Mouse (Mus musculus) heart, postnatal 0 days (tissue): Measurements from ENCODE around the gene Grm8. TPM values are rescaled to one million over a fixed set of nuclear protein-coding genes. Genes with fewer than 3 reads are reported as not detected.

Source experiments
- ATAC-seq: fragments of 200-750 bp; cut with Nextera tagmentation; 2 replicates; pipeline ENCODE4 v1.8.0; 2017; ENCODE audit warnings: low read depth, moderate number of reproducible peaks, moderate library complexity; ENCODE audit not compliant: insufficient read depth
- DNase-seq: peaks from one replicate; pipeline ENCODE4 v3.0.0-alpha.2; 2016; ENCODE audit warnings: low spot score
- H3K27ac ChIP-seq: fragments of 300-500 bp; sonication (generic); 2 replicates; pipeline ENCODE4 v1.5.1; 2014; ENCODE audit warnings: low read depth, mild to moderate bottlenecking
- H3K27me3 ChIP-seq: fragments of 300-500 bp; sonication (generic); 2 replicates; pipeline ENCODE4 v1.6.1; 2014; ENCODE audit warnings: low read length, mixed read lengths; ENCODE audit not compliant: control insufficient read depth, insufficient read depth
- H3K36me3 ChIP-seq: fragments of 300-500 bp; sonication (generic); replicated peaks from 2 replicates; pipeline ENCODE4 v1.6.1; 2014; ENCODE audit warnings: low read length, mixed read lengths; ENCODE audit not compliant: control insufficient read depth, insufficient read depth
- H3K4me1 ChIP-seq: fragments of 300-500 bp; sonication (generic); 2 replicates; pipeline ENCODE4 v1.6.1; 2014; ENCODE audit warnings: antibody characterized with exemption; ENCODE audit not compliant: control insufficient read depth, insufficient read depth
- H3K4me2 ChIP-seq: fragments of 300-500 bp; sonication (generic); 2 replicates; pipeline ENCODE4 v1.6.1; 2014; ENCODE audit warnings: low read depth, mild to moderate bottlenecking, low read length, moderate library complexity
- H3K4me3 ChIP-seq: fragments of 300-500 bp; sonication (generic); 2 replicates; pipeline ENCODE4 v1.5.1; 2014; ENCODE audit warnings: low read depth, low read length
- H3K9ac ChIP-seq: fragments of 300-500 bp; sonication (generic); replicated peaks from 2 replicates; pipeline ENCODE4 v1.6.1; 2014; ENCODE audit warnings: low read depth, low read length, mixed read lengths
- H3K9me3 ChIP-seq: fragments of 300-500 bp; sonication (generic); replicated peaks from 2 replicates; pipeline ENCODE4 v1.6.1; 2016; ENCODE audit warnings: low read length; ENCODE audit not compliant: control insufficient read depth
- CTCF ChIP-seq: IDR thresholded peaks from 2 replicates; pipeline ENCODE4 v1.5.1; 2016; ENCODE audit warnings: antibody characterized with exemption, control low read depth, low read depth
- EP300 ChIP-seq: IDR thresholded peaks from 2 replicates; pipeline ENCODE4 v1.6.1; 2016; ENCODE audit warnings: antibody characterized with exemption, low read depth
- WGBS: fragments of 180-500 bp; shearing (Covaris S2); extraction: QIAGEN DNeasy Blood & Tissue Kit; methylation state at CpG from one replicate; pipeline ENCODE4 v1.1.7; 2014; 5-methylcytosine and 5-hydroxymethylcytosine counted together
- polyA plus RNA-seq: library from polyadenylated mRNA; unstranded; fragments of >200 nt; fragmentation: Nextera tagmentation; extraction: Ambion mirVana; gene quantifications from 2 replicates; pipeline ENCODE4 v1.2.1, GENCODE M21; 2015
- total RNA-seq: library from RNA; depleted of rRNA; stranded (reverse); fragments of >200 nt; gene quantifications from 2 replicates; pipeline ENCODE4 v1.2.3, GENCODE M21; 2014; ENCODE audit warnings: low replicate concordance

The Grm8 gene
- total and polyA plus RNA-seq, 2 experiments from 2014 or later = not detected

DNA sequence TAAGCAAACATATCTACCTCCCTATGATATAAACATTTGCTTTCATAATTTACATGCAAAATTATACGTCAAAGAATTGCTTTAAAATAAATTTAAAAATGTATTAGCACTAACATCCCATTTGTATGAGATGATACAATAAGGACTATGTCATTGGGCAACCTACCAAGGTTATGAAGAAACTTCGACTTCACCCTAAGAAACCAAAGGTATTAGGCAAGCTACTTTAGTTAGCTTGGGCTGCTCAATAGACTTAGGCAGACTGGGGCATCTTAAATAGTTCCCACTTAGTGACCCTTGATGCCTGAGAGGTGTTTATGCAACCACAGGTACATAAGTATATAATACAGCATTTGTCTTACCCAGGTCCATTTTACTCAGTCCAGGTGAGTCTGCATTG lies 19.5 kb downstream of the Grm8 start:
- ATAC-seq (no peak), DNase-seq (no peak)
- TF ChIP-seq CTCF (no peak), EP300 (no peak)
- Histone ChIP-seq H3K9me3 (no peaks in the 10 kb centered on the region), H3K4me1 (no peaks in the 10 kb centered on the region), H3K4me3 (no peak overlapping the region), H3K36me3 (no peaks in the 10 kb centered on the region), H3K4me2 (no peak overlapping the region), H3K27me3 (no peaks in the 10 kb centered on the region), H3K27ac (no peak overlapping the region), H3K9ac (no peak overlapping the region)
- whole genome bisulfite sequencing = 74% methylated on average over 2 of the region's 2 CpGs

- 65% methylated on average over 1 of the region's 1 CpGs for WGBS
- H3K27me3 ChIP-seq = no peaks in the 10 kb centered on the region
Measured at GRCm38 (mm10) chr6:28114916-28115315, 20.1 kb downstream of the Grm8 start.

GRCm38 (mm10) chr6:28111551-28111950 lies 23.4 kb downstream of the Grm8 start:
- Histone ChIP-seq H3K9ac (no peak overlapping the region), H3K27me3 (no peaks in the 10 kb centered on the region), H3K4me1 (no peaks in the 10 kb centered on the region), H3K4me3 (no peak overlapping the region), H3K4me2 (no peak overlapping the region), H3K27ac (no peak overlapping the region), H3K36me3 (no peaks in the 10 kb centered on the region), H3K9me3 (no peaks in the 10 kb centered on the region)
- DNase-seq (no peak), ATAC-seq (no peak)
- WGBS = 78% methylated on average over 8 of the region's 8 CpGs
- TF ChIP-seq EP300 (no peak), CTCF (no peak)

More at GRCm38 (mm10) chr6:28114916-28115315, 20.1 kb downstream of the Grm8 start:
- Histone ChIP-seq H3K36me3 (no peaks in the 10 kb centered on the region), H3K27ac (no peak overlapping the region), H3K4me1 (no peaks in the 10 kb centered on the region), H3K9ac (no peak overlapping the region), H3K4me2 (no peak overlapping the region), H3K4me3 (no peak overlapping the region), H3K9me3 (no peaks in the 10 kb centered on the region)
- DNase-seq (no peak), ATAC-seq (no peak)
- no peak for TF ChIP-seq EP300
- no peak for TF ChIP-seq CTCF

DNA sequence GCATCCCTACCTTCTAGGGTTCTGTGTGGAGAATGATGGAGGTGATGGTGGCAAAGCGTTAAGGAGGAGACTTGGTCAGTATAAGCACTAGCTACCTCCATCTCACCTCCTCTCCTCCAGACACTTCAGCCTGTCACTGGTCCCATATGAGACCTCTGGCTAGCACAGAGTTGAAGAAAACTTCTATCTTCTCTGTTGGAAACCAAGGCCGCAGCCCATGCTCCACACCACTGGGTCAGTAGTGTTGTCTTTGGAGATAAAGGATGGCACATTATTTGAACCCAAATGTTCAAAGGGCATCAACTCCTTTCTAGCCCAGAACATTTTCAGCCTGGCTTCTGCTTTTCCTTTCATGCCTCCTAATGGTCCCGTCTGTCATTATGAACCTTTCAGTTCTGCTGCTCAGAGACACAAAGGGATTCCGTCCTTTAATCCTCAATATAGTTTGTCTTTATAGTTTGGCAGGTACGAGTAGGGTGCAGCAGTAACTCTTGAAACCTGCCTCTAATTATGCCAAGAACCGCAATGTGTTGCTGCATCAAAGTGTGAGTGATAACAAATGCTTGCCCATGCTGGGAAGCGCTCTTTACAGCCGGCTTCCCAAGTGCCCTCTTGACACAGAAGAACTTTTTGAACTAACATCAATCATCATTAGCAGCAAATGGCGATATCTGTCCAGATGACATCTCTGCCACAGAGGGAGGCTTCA lies 32.2 kb downstream of the Grm8 start:
- Histone ChIP-seq H3K9ac (no peak overlapping the region), H3K27ac (no peak overlapping the region), H3K27me3 (no peaks in the 10 kb centered on the region), H3K4me3 (no peak overlapping the region), H3K36me3 (no peaks in the 10 kb centered on the region), H3K4me1 (no peaks in the 10 kb centered on the region), H3K4me2 (no peak overlapping the region), H3K9me3 (no peaks in the 10 kb centered on the region)
- DNase-seq (no peak), ATAC-seq (no peak)
- TF ChIP-seq CTCF (no peak), EP300 (no peak)
- 28% methylated on average over 9 of the region's 9 CpGs for WGBS

- DNase-seq (no peak), ATAC-seq (no peak)
- TF ChIP-seq CTCF = no peak
- TF ChIP-seq EP300 = no peak
- H3K4me3 ChIP-seq = no peak overlapping the region
- no peak overlapping the region for H3K9ac ChIP-seq
- no peak overlapping the region for H3K27ac ChIP-seq
- H3K27me3 ChIP-seq = no peaks in the 10 kb centered on the region
- H3K9me3 ChIP-seq = no peaks in the 10 kb centered on the region
- 81% methylated on average over 3 of the region's 3 CpGs for WGBS
- no peaks in the 10 kb centered on the region for H3K36me3 ChIP-seq
- no peak overlapping the region for H3K4me2 ChIP-seq
- no peaks in the 10 kb centered on the region for H3K4me1 ChIP-seq
Measured at GRCm38 (mm10) chr6:28100001-28100400, 35.0 kb downstream of the Grm8 start.

DNA sequence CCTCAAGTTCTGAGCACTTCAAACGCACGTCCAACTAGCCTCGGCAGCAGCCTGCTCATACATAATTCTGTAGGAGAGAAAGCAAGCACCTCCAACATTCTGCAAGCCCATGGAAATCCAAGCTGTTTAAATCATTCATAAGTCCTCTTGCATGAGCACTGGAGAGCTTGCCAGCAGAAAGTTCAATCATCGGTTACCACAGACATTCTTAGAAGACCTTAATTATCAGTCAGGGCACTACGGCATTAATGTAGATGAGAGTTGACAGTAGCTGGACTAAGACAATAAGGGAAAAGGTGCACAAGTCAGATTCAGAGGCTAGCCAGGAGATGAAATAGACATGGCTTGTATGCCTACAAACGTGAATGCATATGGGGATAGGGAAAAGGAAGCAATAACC lies 42.5 kb downstream of the Grm8 start:
- Histone ChIP-seq H3K9ac (no peak overlapping the region), H3K27me3 (no peaks in the 10 kb centered on the region), H3K4me1 (no peaks in the 10 kb centered on the region), H3K27ac (no peak overlapping the region), H3K4me2 (no peak overlapping the region), H3K36me3 (no peaks in the 10 kb centered on the region), H3K9me3 (no peaks in the 10 kb centered on the region), H3K4me3 (no peak overlapping the region)
- ATAC-seq (no peak), DNase-seq (no peak)
- TF ChIP-seq CTCF = no peak
- TF ChIP-seq EP300 = no peak
- 79% methylated on average over 6 of the region's 6 CpGs for WGBS
